Mouse (Mus musculus): ENCODE results near the gene Tpd52l2.
A peak's percentile ranks its signal among the peaks of the same experiment; 100 is the strongest.

Tpd52l2 gene

GRCm38 (mm10) chr2:181459673-181460621 is 37.0 kb upstream of the Tpd52l2 start:
- H3K4me3 ChIP-seq (replicated peaks; ENCODE audit: low read length): peak overlapping the region; percentile 99
- no peaks in the 10 kb centered on the region for H3K9me3 ChIP-seq (ENCODE audit: low read length)
- H3K36me3 ChIP-seq (ENCODE audit: insufficient read depth, low read length): no peaks in the 10 kb centered on the region
- peaks cover 82% of the 10 kb centered on the region for H3K27me3 ChIP-seq (ENCODE audit: insufficient read depth, low read length)
- no peak for TF ChIP-seq POU5F1 (IDR thresholded peaks at IDR 0.05; ENCODE audit: borderline replicate concordance, low read length)
- no peak for TF ChIP-seq CTCF (conservative IDR thresholded peaks at IDR 0.05; ENCODE audit: low read length)
- no peak for TF ChIP-seq NANOG (IDR thresholded peaks at IDR 0.05; ENCODE audit: borderline replicate concordance, low read length)
- peaks cover 35% of the 10 kb centered on the region for H3K4me1 ChIP-seq (replicated peaks; ENCODE audit: low read depth, low read length)

- TF ChIP-seq POU5F1 (IDR thresholded peaks at IDR 0.05; ENCODE audit: borderline replicate concordance, low read length): no peak
- TF ChIP-seq CTCF (conservative IDR thresholded peaks at IDR 0.05; ENCODE audit: low read length): no peak
- no peak for TF ChIP-seq NANOG (IDR thresholded peaks at IDR 0.05; ENCODE audit: borderline replicate concordance, low read length)
- peaks cover 35% of the 10 kb centered on the region for H3K4me1 ChIP-seq (replicated peaks; ENCODE audit: low read depth, low read length)
- H3K4me3 ChIP-seq (replicated peaks; ENCODE audit: low read length): no peak overlapping the region
- H3K9me3 ChIP-seq (ENCODE audit: low read length): no peaks in the 10 kb centered on the region
- no peaks in the 10 kb centered on the region for H3K36me3 ChIP-seq (ENCODE audit: insufficient read depth, low read length)
- peaks cover 83% of the 10 kb centered on the region for H3K27me3 ChIP-seq (ENCODE audit: insufficient read depth, low read length)
Observed at GRCm38 (mm10) chr2:181461536-181462100, 35.3 kb upstream of the Tpd52l2 start.

- Histone ChIP-seq H3K9me3 (ENCODE audit: low read length) (no peaks in the 10 kb centered on the region), H3K27me3 (ENCODE audit: insufficient read depth, low read length) (peaks cover 76% of the 10 kb centered on the region), H3K4me1 (replicated peaks; ENCODE audit: low read depth, low read length) (peaks cover 35% of the 10 kb centered on the region), H3K36me3 (ENCODE audit: insufficient read depth, low read length) (no peaks in the 10 kb centered on the region), H3K4me3 (replicated peaks; ENCODE audit: low read length) (no peak overlapping the region)
- no peak for TF ChIP-seq NANOG (IDR thresholded peaks at IDR 0.05; ENCODE audit: borderline replicate concordance, low read length)
- no peak for TF ChIP-seq POU5F1 (IDR thresholded peaks at IDR 0.05; ENCODE audit: borderline replicate concordance, low read length)
- no peak for TF ChIP-seq CTCF (conservative IDR thresholded peaks at IDR 0.05; ENCODE audit: low read length)
Observed at GRCm38 (mm10) chr2:181462604-181463003, 34.3 kb upstream of the Tpd52l2 start.

GRCm38 (mm10) chr2:181463008-181463738 is 33.8 kb upstream of the Tpd52l2 start:
- H3K9me3 ChIP-seq (ENCODE audit: low read length): no peaks in the 10 kb centered on the region
- H3K4me3 ChIP-seq (replicated peaks; ENCODE audit: low read length): no peak overlapping the region
- no peaks in the 10 kb centered on the region for H3K36me3 ChIP-seq (ENCODE audit: insufficient read depth, low read length)
- peaks cover 75% of the 10 kb centered on the region for H3K27me3 ChIP-seq (ENCODE audit: insufficient read depth, low read length)
- peaks cover 30% of the 10 kb centered on the region for H3K4me1 ChIP-seq (replicated peaks; ENCODE audit: low read depth, low read length)
- TF ChIP-seq CTCF (conservative IDR thresholded peaks at IDR 0.05; ENCODE audit: low read length) (no peak), NANOG (IDR thresholded peaks at IDR 0.05; ENCODE audit: borderline replicate concordance, low read length) (no peak), POU5F1 (IDR thresholded peaks at IDR 0.05; ENCODE audit: borderline replicate concordance, low read length) (no peak)

DNA sequence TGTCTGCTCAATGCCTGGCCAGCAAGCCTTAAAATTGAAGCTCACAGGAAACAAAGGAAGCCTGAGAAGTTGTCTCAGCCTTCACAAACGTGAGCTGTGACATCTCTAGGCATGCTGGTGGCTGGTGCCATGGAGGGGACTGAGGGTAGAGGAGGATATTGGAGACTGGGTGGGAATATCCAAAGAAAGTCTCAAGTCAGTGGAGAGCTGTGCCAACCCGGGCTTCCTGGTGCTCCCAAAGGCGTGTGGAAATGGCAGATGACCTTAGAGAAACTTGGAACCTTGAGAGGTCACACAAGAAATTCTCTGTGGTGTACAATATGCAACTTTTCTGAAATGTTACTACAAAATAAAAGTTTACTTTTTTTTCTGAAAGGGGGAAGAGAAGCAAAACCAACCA is 31.5 kb upstream of the Tpd52l2 start:
- no peaks in the 10 kb centered on the region for H3K36me3 ChIP-seq (ENCODE audit: insufficient read depth, low read length)
- H3K9me3 ChIP-seq (ENCODE audit: low read length): no peaks in the 10 kb centered on the region
- no peak for TF ChIP-seq CTCF (conservative IDR thresholded peaks at IDR 0.05; ENCODE audit: low read length)
- TF ChIP-seq POU5F1 (IDR thresholded peaks at IDR 0.05; ENCODE audit: borderline replicate concordance, low read length): no peak
- TF ChIP-seq NANOG (IDR thresholded peaks at IDR 0.05; ENCODE audit: borderline replicate concordance, low read length): no peak
- no peak overlapping the region for H3K4me3 ChIP-seq (replicated peaks; ENCODE audit: low read length)
- peaks cover 19% of the 10 kb centered on the region for H3K4me1 ChIP-seq (replicated peaks; ENCODE audit: low read depth, low read length)
- H3K27me3 ChIP-seq (ENCODE audit: insufficient read depth, low read length): peaks cover 77% of the 10 kb centered on the region

- no peaks in the 10 kb centered on the region for H3K4me1 ChIP-seq (replicated peaks; ENCODE audit: low read depth, low read length)
- no peak for TF ChIP-seq NANOG (IDR thresholded peaks at IDR 0.05; ENCODE audit: borderline replicate concordance, low read length)
- no peaks in the 10 kb centered on the region for H3K9me3 ChIP-seq (ENCODE audit: low read length)
- peaks cover 46% of the 10 kb centered on the region for H3K27me3 ChIP-seq (ENCODE audit: insufficient read depth, low read length)
- no peak overlapping the region for H3K4me3 ChIP-seq (replicated peaks; ENCODE audit: low read length)
- no peaks in the 10 kb centered on the region for H3K36me3 ChIP-seq (ENCODE audit: insufficient read depth, low read length)
Observed at GRCm38 (mm10) chr2:181470285-181470684, 26.7 kb upstream of the Tpd52l2 start.

GRCm38 (mm10) chr2:181471246-181471645 is 25.7 kb upstream of the Tpd52l2 start:
- Histone ChIP-seq H3K4me3 (replicated peaks; ENCODE audit: low read length) (no peak overlapping the region), H3K27me3 (ENCODE audit: insufficient read depth, low read length) (peaks cover 40% of the 10 kb centered on the region), H3K9me3 (ENCODE audit: low read length) (no peaks in the 10 kb centered on the region), H3K4me1 (replicated peaks; ENCODE audit: low read depth, low read length) (no peaks in the 10 kb centered on the region), H3K36me3 (ENCODE audit: insufficient read depth, low read length) (no peaks in the 10 kb centered on the region)
- no peak for TF ChIP-seq NANOG (IDR thresholded peaks at IDR 0.05; ENCODE audit: borderline replicate concordance, low read length)
- TF ChIP-seq CTCF (conservative IDR thresholded peaks at IDR 0.05; ENCODE audit: low read length): no peak
- no peak for TF ChIP-seq POU5F1 (IDR thresholded peaks at IDR 0.05; ENCODE audit: borderline replicate concordance, low read length)

GRCm38 (mm10) chr2:181472256-181472827 is 24.6 kb upstream of the Tpd52l2 start:
- Histone ChIP-seq H3K4me3 (replicated peaks; ENCODE audit: low read length) (no peak overlapping the region), H3K27me3 (ENCODE audit: insufficient read depth, low read length) (peaks cover 37% of the 10 kb centered on the region), H3K9me3 (ENCODE audit: low read length) (no peaks in the 10 kb centered on the region), H3K36me3 (ENCODE audit: insufficient read depth, low read length) (no peaks in the 10 kb centered on the region), H3K4me1 (replicated peaks; ENCODE audit: low read depth, low read length) (no peaks in the 10 kb centered on the region)
- no peak for TF ChIP-seq POU5F1 (IDR thresholded peaks at IDR 0.05; ENCODE audit: borderline replicate concordance, low read length)

All from E14TG2a.4 (cell line).